Mouse (Mus musculus): ENCODE results near the gene Dab1.
A peak's percentile ranks its signal among the peaks of the same experiment; 100 is the strongest.

Gene Dab1

DNA sequence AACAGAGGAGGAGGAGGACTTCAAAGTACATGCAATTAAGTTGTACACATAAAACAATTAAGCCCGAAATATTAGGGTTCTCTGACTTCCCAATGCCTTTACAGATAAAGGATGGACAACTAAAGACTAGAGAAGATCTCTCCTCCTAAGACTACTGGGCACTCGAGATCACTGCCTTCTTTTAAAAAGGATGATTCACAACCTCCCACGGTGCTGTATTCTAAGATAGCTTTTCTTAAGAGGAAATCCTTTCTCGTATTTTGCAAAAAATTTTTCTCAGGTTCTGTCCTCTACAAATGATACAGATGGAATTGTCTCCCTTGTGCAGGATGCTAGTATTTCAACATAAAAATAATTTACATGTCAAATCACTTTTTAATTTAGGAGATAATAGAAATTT lies 500.9 kb downstream of the Dab1 start:
- DNase-seq: no peak

DNA sequence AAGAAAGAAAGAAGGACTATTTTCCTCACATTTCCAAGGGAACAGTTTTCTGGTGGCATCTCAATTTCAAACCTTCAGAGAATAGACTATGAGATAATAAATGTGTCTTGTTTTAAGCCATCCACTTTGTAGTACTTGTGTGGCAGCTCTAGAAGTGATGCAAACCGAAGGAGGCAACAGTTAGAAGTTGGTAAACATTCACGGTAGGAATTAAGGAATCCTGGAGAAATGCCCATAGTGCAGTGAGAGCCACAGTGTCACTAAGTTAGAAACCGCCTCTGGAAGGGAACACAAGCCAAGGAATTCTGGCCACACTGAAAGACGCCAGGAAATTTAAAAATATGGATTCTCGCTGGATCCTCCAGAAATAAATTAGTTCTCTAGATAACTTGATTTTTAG lies 502.8 kb downstream of the Dab1 start:
- DNase-seq: no peak

DNA sequence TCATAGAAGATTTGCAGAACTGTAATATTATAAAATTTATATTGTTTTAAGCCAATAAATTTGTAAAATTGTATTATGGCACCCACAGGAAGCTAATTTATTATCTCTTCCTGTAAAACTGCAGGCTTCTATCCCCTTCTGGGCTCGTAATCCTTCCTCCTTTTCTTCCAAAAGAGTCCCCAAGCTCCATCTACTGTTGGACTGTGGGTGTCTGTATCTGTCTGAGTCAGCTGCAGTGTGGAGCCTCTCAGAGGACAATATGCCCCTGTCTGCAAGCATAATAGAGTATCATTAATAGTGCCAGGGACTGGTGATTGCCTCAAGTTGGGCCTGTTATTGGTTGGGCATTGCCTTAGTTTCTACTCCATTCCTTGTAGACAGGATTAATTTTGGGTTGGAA lies 503.2 kb downstream of the Dab1 start:
- no peak for DNase-seq

DNA sequence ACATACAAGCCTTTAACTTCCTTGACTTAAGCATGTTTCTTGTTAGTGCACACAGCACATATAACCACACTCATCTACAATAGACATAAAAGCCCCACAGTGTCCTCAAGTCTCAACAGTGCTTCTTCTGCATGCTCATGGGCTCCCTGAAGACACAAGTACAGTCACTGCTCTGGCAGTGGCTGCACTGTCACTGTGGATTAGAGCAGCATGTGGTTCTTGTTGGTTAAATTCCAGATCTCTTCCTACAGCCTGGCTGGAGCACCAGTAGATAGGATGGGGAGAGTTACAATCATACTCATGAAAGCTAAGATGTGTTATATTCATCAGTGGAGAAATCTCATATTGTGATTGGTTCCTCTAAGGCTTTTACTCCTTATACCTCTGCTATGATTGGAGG lies 534.5 kb downstream of the Dab1 start:
- no peak for DNase-seq

DNA sequence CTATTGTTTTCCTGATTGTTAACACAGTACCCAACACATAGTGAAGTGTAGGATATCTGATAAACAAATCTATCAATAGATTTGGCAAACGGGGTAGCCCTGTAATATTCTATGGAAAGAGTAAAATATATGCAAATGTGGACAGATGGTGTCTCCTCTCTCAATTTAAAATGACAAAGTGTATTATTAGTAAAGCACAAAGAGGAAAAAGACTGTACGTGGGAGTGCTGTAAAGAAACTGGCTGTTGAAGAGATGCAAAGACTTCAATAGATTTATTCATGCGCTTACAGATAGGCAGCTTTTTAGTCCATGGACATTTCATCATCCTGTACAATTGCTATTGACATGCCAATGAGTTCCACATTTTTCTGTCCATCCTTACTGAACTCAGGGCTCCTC lies 558.9 kb downstream of the Dab1 start:
- no peak for DNase-seq

DNA sequence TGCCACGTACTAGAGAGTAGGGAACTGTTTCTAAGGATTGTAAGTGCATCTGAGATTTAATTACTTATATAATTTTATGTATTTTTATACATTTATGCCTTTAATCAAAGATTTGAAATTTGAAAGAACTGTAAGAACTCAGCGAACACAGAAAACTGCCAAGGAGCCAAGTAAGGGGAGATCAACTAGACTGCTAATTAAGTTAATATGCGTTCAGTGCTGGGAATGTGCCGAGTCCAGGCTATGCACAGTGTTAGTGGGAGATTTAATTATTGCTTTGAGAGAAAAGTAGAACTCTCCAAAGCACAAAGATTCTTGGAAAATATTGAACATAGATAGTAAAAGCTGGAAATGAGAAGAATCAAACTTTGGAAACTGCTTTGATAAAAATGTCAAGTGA lies 567.2 kb downstream of the Dab1 start:
- DNase-seq: no peak

DNA sequence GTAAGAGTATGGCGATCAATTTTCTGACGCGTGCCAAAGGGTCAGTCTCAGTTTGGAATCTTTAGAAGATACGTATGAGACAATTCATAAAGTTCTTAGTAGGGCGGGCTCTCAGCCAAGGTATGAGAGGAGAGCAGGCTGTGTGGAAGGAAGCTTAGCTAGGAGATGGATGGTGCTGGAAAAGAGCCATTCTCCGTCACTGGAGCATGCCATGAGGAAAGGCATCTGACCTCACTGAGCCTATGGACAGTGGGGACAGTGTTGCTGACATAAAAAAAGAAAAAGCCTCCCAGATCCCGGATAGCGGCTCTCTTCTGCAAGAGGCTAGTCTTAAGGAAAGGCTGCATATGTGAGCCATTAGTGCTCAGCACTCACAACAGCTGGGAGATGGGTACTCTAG lies 579.5 kb downstream of the Dab1 start:
- DNase-seq: no peak

DNA sequence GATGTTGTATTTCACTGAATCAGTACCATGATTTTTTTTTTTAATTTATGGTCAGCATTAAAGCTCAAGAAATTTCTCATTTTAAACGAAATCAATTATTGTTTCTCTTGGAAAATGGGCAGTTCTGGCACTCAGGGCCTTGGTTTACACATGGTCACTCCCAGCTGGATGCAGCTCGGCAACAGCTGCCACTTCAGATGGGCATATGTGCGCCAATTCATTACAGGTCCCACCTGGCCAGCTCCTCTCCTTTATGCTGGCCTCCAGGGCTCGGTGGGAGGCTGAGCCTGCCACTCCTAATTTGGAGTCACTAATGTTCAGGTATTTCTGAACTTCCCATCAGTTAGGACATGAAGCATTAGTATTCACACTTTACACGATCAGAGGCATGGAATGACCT lies 582.5 kb downstream of the Dab1 start:
- DNase-seq: no peak

DNA sequence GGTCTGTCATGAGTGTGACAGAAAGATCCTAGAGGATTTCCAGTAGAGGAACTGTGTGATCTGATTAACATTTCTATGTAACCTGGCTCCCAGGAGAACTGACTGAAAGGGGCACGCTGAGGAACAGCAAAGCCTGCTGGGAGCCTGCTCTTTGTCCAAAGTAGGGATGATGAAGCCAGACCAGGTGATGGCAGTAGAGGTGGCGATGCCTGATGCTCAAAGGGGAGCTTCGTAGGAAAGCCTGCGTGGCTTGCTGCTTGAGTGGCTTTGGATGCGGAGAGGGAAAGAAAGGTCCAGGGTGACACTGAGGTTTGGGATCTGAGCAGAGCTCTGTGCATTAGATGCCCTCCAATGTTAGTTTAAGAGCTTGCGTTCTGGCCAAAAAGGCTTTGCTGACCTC lies 584.9 kb downstream of the Dab1 start:
- DNase-seq: peak; percentile 22

DNA sequence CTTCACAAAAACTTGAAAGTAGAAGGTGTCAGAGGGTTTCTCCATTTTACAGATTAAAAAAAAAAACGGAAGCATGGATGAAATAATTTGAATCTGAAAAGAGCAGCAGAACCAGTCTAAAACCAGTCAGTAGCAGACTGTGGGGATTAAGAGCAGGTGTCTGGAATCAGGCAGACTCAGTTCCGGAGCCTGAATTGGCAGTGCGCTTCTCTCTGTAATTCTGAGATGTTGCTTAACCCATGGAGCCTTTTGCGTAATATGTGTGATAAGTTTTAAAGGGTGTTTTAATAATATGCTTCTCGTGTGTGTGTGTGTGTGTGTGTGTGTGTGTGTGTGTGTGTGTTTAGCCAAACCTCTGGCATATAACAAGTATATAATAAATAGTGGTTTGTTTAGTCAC lies 587.5 kb downstream of the Dab1 start:
- no peak for DNase-seq

DNA sequence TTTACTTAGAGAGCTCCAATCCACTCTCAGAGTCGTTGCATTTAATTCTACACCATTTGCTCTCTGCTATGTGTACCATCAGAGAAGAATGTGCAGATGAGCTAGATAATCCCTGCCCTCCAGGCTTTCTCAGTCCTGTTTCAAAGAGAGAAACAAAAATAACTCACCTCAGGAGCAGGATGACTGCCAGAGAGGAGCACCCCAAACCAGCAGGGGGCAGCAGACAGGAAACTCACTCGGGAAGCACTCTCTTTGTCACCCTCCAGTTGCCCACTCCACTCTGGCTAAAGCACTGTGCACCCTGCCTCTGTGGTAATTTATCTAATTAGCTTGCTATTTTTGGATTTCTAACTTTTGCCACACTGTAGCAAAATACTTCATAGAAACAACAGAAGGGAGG lies 589.9 kb downstream of the Dab1 start:
- peak; percentile 61 for DNase-seq

DNA sequence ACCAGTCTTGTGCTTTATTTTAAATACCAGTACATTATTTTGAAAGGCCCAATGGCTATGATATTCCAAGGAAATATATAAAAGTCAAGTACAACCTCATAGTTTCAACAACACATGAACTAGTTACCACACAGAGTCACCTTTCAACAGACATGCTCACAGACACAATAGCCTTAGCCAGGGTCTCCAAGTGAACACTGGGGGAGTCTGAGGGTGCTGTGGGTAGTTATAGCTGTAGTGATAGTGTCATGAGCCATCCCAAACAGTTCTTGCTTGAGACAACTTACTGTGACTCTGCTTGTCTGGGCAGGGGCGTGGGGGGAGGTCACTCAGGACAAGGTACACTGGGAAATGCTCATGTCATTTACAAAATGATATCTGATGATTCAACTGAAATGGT lies 591.6 kb downstream of the Dab1 start:
- DNase-seq: no peak

DNA sequence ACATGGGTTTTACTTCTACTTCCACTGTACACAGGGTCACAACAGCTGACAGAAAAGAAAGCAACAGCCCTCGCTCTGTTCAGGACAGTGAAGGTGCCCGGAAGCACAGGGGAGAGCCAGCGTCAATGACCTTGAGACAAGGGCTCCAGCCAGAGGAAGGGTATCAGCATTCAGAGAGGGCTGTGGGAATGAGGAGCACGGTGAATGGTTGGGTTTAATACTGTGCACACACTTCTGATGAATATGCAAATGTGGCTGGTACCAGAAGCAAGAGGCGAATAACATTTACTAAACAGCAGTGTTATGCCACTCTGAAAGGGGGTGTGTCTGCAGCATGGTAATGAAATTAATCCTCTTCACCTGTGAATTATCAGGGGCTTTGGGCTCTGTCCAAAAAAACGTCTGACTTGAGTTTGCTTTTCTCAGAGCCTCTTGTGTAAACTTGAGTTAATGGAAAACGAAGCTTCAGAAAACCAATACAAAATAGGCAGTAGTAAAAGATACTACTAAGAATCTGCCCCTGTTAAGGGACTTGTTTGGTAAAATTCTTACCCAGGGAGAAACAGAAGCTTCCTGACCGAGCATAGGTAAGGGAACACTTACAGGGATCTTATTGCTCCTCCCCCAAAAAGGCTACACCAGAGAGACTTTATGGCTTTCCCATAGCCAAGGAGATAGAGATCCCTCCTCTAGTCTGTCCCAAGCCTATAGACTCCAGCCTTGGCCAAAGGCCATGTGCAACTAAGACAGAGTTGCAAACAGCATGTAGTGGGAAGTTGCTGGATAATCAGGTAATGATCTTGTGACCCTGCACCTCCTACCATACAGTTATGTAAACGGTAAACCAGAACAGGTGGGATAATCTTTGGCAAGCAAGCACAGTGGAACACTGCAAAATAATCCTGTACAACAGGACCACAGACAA lies 592.6 kb downstream of the Dab1 start:
- no peak for DNase-seq

DNA sequence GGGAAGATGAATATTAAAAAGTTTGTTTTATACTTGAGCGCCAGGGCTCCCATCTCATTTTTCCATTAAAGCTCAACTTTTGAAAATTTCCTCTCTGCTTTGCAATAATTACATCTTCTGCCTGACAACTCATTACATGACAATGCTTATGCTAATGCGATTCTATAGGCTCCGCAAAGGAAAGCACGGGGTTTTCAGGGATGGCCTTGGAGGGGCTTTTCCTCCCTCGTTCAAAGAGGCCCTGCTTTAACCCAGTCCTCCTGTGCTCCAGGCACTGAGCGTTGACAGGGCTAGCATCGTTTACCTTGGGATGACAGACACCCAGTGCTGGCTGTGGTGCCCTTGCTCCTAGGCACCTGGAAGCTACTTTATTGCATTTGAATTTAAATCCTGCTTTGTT lies 595.6 kb downstream of the Dab1 start:
- no peak for DNase-seq

DNA sequence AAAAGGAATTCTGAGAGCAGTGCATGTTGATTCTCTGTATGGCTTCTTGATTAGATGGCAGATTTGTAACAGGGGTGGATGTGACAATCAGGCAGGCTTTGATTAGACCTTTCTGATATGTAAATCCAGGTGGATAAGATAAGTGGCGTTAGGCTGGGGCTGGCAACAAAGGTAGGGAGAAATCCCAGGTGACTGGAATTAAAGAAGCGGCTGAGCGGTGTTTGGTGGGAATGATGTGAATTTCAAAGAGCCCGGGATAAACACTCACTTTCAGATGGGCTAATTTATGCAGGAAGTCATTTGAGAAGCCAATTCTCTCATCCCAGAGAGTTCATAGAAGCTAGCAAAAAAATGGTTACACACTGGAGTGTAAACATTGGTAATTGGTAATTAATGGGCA lies 598.2 kb downstream of the Dab1 start:
- DNase-seq: no peak

DNA sequence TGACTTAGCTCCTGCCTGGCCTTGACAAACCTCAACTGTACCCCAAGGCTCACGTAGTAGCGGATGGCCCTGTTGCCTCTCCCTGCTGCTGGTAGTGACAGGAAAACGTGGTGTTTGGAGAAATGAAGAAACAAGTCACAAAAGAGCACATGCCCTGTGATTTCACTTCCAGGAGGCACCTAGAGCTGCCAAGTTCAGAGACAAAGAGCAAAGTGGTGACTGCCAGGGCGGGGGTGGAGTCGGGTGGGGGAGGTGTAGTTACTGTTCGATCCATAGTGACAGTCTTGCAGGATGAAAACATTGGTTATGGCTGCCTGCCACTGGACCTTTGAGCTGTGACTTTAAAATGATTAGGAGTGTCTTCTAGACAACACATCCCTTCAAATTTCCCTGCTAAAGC lies 599.6 kb downstream of the Dab1 start:
- DNase-seq: no peak

DNA sequence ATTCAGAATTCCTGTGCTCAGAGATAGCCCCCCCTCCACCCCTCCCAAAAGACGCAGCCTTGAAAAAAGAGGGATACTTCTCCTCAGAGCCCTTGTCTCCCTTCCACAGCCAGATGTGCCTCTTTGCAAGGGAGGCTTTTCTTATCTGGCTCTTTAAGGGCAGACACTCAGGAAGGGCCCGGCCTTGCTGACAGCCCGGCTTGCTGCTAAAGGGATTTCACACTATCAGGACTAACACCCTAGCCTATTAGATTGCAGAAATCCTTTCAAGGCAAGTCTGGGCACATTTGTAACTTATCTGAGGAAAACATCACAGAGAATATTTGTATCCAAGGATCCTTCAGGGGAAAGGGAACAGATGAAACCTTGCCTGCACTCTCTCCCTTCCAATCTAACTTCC lies 600.9 kb downstream of the Dab1 start:
- no peak for DNase-seq

DNA sequence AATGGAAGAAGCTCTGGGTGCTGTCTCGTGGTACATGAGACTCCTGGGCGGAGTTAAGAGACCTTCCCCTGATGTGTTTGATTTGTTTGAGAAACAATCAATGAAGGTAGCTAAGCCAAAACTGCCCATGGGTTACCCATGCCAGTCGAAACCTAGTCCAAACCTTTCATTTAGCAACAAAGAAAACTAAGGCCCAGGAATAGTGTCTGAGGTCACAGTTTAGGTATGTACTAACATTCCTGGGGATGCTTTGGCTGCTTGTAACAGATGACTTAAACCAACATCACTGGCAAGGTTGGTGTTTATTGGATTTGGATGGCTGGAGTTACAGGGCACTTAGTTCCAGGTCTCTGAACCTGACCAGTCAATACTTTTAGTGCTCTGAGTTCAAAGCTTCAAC lies 610.1 kb downstream of the Dab1 start:
- DNase-seq: no peak

DNA sequence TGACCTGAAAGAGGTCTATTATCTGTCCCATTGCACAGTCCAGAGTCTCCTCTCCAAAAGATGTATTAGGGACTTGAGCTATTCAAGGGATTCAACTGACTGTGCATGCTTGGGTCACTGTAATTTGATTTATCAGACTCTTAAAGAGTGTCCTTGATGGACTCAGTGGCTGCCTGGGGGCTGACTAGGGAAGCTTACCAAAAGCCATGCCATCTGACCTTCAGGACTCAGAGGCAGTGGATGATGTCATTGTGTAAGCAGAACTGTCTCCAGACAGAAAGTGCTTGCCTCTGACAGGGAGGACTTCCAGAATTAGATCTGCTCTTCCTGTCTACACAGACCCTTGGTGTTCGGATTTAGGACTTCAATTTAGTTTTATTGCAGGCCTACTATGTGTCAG lies 627.3 kb downstream of the Dab1 start:
- DNase-seq: no peak

DNA sequence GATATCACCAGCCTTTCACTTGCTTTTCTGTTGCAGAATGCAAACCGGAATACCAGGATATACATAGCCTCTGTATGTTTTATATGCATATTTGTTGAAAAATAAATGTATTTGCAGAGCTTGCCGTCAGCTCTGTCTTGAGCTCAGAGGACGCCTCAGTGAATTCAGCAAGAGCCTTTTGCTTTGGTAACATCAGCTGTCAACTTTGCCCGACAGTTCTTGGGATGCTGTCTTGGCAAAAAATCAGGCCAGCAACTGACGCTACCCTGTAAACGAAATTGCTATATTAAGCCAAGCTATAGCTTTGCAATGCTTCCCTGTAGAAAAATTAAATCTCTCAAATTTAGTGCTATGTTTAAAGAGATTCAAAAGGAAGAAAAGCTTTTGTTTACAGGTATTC lies 630.3 kb downstream of the Dab1 start:
- DNase-seq: no peak

DNA sequence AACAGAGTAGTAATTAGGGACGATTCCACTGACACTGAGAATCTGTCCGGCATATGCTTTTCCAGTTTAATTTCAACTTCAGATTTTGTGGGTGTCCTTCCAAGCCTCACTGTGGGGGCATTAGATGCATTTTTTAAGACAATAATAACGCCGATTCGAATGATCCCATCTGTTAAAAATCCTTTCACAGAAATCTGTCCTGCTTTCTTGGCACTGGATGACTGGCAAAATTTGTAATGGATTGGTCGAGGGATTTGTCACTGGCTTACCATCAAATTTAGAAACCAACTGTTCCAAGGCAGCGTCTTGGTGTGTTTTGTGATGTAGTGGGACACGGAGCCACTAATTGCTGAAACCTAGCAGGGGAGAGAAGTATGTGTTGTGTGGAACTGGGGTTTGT lies 638.6 kb downstream of the Dab1 start:
- DNase-seq: no peak

DNA sequence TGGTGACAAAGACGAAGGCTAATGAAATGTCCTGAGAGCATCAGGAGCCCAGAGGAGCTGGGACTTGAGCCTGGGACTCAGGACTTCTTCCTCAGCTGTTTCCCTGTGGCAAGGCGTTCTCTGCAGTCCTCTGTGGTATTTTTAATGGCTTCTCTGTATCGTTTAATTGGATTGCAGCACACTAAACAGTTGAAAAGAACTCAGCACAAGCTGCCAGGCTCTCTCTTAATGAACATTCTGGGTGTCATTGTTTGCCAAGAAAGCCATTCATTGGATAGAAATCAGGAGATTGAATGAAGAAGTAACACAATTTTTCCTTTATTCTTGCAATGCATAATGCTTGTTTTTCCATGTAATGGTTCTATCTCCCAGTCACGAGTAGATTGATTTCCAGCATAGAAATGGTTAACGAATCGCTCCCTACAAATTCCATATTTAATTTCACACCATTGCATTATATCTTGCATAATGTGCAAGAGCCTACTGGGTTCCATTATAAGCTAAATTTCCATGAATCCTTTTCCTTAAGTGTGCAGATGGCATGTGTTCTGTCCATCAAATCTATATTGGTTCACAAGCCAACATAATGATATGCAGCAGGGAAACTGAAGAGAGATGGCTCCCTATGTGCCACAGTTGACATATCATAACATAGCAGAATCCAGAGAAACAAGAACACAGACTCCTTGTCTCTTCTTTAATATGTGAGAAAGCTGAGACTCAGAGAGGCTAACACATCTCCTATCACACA lies 650.4 kb downstream of the Dab1 start:
- DNase-seq: no peak

DNA sequence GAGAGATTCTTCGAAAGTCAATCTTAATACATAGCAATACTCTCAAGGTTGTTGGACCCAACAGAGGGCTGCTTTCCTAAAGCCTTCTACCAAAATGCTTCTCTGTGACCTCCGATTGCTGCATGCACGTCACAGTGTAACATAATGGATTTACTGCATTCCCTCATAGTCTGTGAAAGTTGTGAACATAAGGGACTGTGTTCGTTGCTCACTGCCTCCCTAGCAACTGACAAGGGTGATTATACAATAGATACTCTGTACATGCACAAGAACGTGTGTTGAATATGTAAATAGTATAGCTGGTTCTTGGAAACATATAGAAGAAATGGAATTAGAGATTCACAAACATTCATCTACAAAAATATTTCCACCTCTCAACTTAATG lies 651.0 kb downstream of the Dab1 start:
- DNase-seq: no peak

DNA sequence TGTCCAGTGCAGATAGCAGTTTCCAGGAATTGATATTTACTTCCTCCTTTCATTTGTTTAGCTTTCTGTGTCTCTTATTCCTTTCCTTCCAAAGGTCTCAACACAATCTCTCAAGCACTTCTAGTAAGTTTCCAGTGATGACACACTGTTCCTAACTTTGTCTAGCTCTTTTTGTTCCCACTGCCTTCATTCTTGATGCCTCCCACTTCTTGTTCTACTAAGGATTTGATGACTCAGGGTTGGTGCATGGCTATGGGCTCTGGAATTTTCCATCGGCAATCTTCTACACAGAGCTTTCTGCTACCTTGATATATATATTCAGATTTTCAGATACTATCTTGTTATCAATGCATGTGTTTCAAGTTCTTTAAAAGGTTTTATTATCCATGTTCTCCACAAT lies 656.1 kb downstream of the Dab1 start:
- no peak for DNase-seq

DNA sequence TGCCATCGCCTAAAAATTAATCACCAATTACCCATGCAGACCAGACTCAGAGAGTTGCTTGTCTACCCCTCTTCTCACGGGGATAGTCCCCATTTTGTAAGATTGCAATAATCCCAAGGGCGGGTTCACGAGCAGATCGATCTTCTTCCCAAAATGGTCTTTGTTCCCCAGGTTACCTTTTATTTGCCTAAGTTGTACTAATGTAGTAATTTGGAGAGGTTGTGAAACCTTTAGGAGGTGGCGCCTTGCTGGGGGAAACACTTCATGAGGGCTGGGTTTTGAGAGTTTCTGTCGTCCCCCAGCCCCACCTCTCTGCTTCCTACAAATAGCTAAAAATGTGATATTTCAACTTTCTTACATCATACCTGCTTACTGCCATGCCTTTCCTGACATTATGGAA lies 657.8 kb downstream of the Dab1 start:
- DNase-seq: no peak
